Mouse (Mus musculus) right cerebral cortex, adult 18-20 months (tissue): ENCODE measurements around the gene Gon7.

Experiments used
- DNase-seq: peaks from one replicate; pipeline ENCODE4 v3.0.0; 2022; ENCODE audit warnings: mixed read lengths

The Gon7 gene

DNA sequence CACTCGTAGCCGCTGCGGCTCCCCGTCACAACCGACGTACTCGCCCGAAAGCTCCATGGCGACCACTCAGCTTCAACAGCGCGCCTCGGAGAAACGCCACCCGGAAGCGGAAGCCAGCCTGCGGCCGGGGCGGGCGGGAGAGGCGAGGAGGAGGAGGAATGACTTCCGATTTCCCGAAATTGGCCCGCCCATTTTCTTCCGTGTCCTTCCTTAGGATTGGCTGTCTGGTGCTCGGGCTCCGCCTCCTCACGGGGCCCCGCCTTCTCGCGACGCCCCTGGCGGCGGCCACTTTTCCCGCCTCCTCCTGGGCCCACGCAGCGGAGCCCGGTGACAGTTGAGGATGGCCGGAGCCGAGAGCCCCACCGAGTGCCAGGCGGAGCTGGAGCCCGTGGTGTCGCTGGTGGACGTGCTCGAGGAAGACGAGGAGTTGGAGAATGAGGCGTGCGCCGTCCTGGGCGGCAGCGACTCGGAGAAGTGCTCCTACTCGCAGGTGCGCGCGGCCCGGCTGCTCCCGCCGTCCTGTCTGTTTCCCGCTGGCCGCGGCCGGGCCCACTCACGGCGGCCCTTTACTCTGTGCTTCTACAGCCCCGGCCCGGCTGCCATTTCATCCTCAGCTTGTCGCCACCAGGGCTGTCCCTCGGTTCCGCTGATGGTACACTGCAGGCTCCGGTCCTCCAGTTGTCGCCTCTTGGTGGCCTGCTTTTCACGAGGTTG, at the start of gene Gon7, which contains the start of the genes Gm28051 and Ubr7:
Gene Gon7, minus strand, starts transcription at position 115 of the 714 bp plus-strand sequence.
Gene Gm28051, minus strand, starts transcription at position 77 of the 714 bp plus-strand sequence.
Gene Ubr7, plus strand, starts transcription at position 279 of the 714 bp plus-strand sequence.
- peak; percentile 98 for DNase-seq

- no peak for DNase-seq
Observed at GRCm38 (mm10) chr12:102799528-102799927, 41.9 kb upstream of the Gon7 start.

GRCm38 (mm10) chr12:102787927-102788326, 30.3 kb upstream of the Gon7 start:
- DNase-seq: no peak

DNA sequence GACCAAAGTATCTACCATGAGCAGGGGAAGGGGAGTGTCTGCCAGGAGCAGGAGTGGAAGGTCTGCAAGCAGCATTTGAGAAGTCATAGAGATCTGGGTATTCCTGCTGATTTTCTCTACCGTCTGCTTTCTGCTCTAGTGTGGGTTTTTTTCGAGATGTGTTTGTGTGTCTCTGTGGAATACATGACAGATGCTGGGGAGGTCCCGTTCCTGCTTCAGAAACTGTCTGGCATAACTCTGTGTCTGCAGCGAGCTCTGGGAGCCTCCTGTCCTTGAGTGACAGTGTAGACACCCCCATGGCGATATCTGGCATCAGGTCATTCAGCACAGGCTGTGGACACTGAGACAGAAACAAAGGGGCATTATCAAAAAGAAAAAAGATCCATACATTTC, 28.0 kb upstream of the Gon7 start:
- no peak for DNase-seq

DNA sequence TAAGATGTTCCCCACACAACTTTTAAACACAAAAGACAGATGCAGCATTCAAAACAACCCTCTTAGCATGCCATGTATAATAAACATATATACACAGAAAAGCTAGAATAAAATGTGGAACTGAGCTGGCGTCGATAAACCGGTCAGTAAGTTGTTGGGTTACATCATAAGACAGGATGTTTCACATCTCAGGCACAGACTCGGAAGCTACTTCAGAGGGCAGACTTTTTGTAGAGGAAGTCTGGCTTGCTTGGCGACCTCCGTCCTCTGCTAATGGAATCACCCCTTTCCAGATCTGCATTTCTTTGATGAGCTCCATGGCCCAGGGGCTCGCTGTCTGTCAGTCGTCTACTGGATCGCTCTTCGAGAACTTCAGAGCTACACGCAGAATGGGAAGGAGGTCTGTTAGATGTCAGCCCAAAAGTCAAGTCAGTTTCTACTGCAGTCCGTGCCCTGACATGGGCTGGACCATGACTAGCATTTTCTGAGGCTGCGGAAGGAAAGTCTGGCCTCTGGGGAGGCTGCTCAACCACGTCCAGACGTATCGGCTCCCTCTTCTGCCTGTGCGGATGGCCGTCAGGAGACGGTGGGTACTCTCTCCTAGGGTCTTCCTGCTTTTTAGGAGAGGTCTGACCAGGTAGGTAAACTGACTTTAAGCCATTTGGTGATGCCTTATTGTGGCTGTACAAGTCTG, 27.4 kb upstream of the Gon7 start:
- no peak for DNase-seq

- DNase-seq: no peak
Observed at GRCm38 (mm10) chr12:102782841-102783240, 25.2 kb upstream of the Gon7 start.

GRCm38 (mm10) chr12:102779452-102779851, 21.8 kb upstream of the Gon7 start:
- DNase-seq: no peak

- DNase-seq: no peak
Observed at GRCm38 (mm10) chr12:102778151-102778550, 20.5 kb upstream of the Gon7 start.

- DNase-seq: no peak
Observed at GRCm38 (mm10) chr12:102776035-102776434, 18.4 kb upstream of the Gon7 start.

GRCm38 (mm10) chr12:102772676-102773075, 15.1 kb upstream of the Gon7 start:
- DNase-seq: no peak

DNA sequence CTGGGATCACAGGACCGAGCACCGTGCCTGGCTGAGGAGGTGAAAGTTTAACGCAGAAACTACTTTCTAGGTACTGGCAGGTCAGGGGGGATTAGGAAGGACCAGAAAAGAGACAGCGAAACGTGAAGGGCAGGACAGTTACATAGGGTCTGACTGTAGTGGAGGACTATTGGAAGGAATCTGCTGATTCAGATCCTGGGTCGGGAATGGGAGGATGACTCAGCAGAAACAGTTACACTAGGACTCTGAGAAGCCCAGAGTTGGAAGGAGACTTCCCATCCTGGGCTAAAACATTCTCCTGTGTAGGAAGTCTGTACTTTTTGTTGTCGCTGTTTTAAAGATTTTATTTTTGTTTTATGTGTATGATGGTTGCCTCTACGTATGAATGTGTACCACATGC, 14.0 kb upstream of the Gon7 start:
- DNase-seq: no peak

- no peak for DNase-seq
Observed at GRCm38 (mm10) chr12:102769000-102769399, 11.4 kb upstream of the Gon7 start.

DNA sequence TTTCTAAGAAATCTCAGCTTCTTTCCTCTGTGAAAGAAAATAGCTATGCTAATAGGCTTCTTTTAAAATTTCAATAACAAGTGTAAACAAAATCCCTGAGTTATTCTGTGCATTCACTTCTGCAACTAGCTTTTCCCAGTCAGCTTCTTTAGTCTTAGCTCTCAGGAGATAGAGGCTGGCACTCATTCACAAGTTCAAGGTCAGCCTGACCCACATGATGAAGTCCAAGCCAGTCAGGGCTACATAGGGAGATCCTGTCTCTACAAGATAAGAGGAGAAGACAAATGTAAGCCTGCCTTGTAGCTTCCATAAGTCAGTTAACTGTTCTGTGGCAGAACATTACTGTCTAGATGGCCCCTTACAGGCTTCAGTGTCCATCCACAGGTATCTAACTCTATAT, 6.1 kb upstream of the Gon7 start:
- no peak for DNase-seq

DNA sequence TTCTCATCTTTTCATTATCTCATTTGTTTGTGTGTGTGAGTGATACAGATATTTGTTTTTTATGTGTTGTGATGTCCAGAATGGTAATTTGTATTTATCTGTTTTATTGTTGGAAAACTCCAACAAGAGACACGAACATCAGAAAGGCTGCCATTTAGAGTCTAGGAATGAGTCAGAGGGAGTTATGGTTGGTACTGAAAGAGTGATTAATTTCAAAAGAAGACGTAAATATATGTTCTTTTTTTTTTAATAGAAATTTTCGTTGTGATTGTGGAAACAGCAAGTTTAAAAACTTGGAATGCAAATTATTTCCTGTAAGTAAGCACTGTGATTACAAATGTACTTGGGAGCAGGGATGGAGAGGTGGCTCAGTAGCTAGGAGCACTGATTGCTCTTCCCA, 4.1 kb upstream of the Gon7 start:
- DNase-seq: no peak

DNA sequence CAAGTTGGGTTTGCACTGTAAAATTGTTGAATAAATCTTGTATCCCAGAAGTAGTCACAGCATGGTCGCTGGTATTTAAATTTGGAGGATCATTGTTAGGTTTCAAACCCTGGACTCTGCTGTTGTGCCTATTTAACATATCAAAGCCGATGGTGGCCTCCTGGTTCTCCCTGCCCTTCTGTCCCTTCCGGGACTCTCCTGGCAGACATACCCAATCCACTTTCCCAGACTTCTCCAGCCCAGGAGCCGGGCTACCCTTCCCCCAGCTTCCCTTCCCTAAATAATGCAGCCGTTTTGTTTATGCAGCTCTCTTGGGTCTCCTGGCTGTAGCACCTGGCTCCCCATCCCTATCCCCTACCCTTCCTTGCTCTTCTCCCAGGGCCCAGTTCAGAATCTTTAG, 1.3 kb upstream of the Gon7 start:
- no peak for DNase-seq

- DNase-seq: no peak
Observed at GRCm38 (mm10) chr12:102758403-102758756, 777 bp upstream of the Gon7 start, which contains the start of gene Gm20604. Gm20604 (minus strand) TSS chr12:102758672.

- no peak for DNase-seq
Observed at GRCm38 (mm10) chr12:102757055-102757688, 431 bp downstream of the Gon7 start.

- DNase-seq: no peak
Observed at GRCm38 (mm10) chr12:102756304-102756703, 1.3 kb downstream of the Gon7 start.

GRCm38 (mm10) chr12:102748256-102748655, 9.3 kb downstream of the Gon7 start:
- no peak for DNase-seq

- no peak for DNase-seq
Observed at GRCm38 (mm10) chr12:102744839-102745238, 12.8 kb downstream of the Gon7 start.

- peak; percentile 93 for DNase-seq
Observed at GRCm38 (mm10) chr12:102743589-102744574, 13.7 kb downstream of the Gon7 start, which contains the start of the genes Moap1 and Tmem251. Moap1 (minus strand) TSS chr12:102743661. Tmem251 (plus strand) TSS chr12:102743762.

GRCm38 (mm10) chr12:102743036-102743588, 14.5 kb downstream of the Gon7 start:
- DNase-seq: no peak
